Mouse (Mus musculus) heart, postnatal 0 days (tissue): ENCODE results near the gene Ddn. TPM values are rescaled to one million over a fixed set of nuclear protein-coding genes. Genes with fewer than 3 reads are reported as not detected.
A peak's percentile ranks its signal among the peaks of the same experiment; 100 is the strongest.

Experiments used
- ATAC-seq: fragments of 200-750 bp; cut with Nextera tagmentation; 2 replicates; pipeline ENCODE4 v1.8.0; 2017; ENCODE audit warnings: low read depth, moderate number of reproducible peaks, moderate library complexity; ENCODE audit not compliant: insufficient read depth
- DNase-seq: peaks from one replicate; pipeline ENCODE4 v3.0.0-alpha.2; 2016; ENCODE audit warnings: low spot score
- H3K27ac ChIP-seq: fragments of 300-500 bp; sonication (generic); 2 replicates; pipeline ENCODE4 v1.5.1; 2014; ENCODE audit warnings: low read depth, mild to moderate bottlenecking
- H3K27me3 ChIP-seq: fragments of 300-500 bp; sonication (generic); 2 replicates; pipeline ENCODE4 v1.6.1; 2014; ENCODE audit warnings: low read length, mixed read lengths; ENCODE audit not compliant: control insufficient read depth, insufficient read depth
- H3K36me3 ChIP-seq: fragments of 300-500 bp; sonication (generic); replicated peaks from 2 replicates; pipeline ENCODE4 v1.6.1; 2014; ENCODE audit warnings: low read length, mixed read lengths; ENCODE audit not compliant: control insufficient read depth, insufficient read depth
- H3K4me1 ChIP-seq: fragments of 300-500 bp; sonication (generic); 2 replicates; pipeline ENCODE4 v1.6.1; 2014; ENCODE audit warnings: antibody characterized with exemption; ENCODE audit not compliant: control insufficient read depth, insufficient read depth
- H3K4me2 ChIP-seq: fragments of 300-500 bp; sonication (generic); 2 replicates; pipeline ENCODE4 v1.6.1; 2014; ENCODE audit warnings: low read depth, mild to moderate bottlenecking, low read length, moderate library complexity
- H3K4me3 ChIP-seq: fragments of 300-500 bp; sonication (generic); 2 replicates; pipeline ENCODE4 v1.5.1; 2014; ENCODE audit warnings: low read depth, low read length
- H3K9ac ChIP-seq: fragments of 300-500 bp; sonication (generic); replicated peaks from 2 replicates; pipeline ENCODE4 v1.6.1; 2014; ENCODE audit warnings: low read depth, low read length, mixed read lengths
- H3K9me3 ChIP-seq: fragments of 300-500 bp; sonication (generic); replicated peaks from 2 replicates; pipeline ENCODE4 v1.6.1; 2016; ENCODE audit warnings: low read length; ENCODE audit not compliant: control insufficient read depth
- CTCF ChIP-seq: IDR thresholded peaks from 2 replicates; pipeline ENCODE4 v1.5.1; 2016; ENCODE audit warnings: antibody characterized with exemption, control low read depth, low read depth
- EP300 ChIP-seq: IDR thresholded peaks from 2 replicates; pipeline ENCODE4 v1.6.1; 2016; ENCODE audit warnings: antibody characterized with exemption, low read depth
- WGBS: fragments of 180-500 bp; shearing (Covaris S2); extraction: QIAGEN DNeasy Blood & Tissue Kit; methylation state at CpG from one replicate; pipeline ENCODE4 v1.1.7; 2014; 5-methylcytosine and 5-hydroxymethylcytosine counted together
- polyA plus RNA-seq: library from polyadenylated mRNA; unstranded; fragments of >200 nt; fragmentation: Nextera tagmentation; extraction: Ambion mirVana; gene quantifications from 2 replicates; pipeline ENCODE4 v1.2.1, GENCODE M21; 2015
- total RNA-seq: library from RNA; depleted of rRNA; stranded (reverse); fragments of >200 nt; gene quantifications from 2 replicates; pipeline ENCODE4 v1.2.3, GENCODE M21; 2014; ENCODE audit warnings: low replicate concordance

The Ddn gene
- total and polyA plus RNA-seq, 2 experiments from 2014 or later: 0.11 to 1.4 TPM

- Histone ChIP-seq H3K4me1 (peaks cover 11% of the 10 kb centered on the region), H3K9me3 (no peaks in the 10 kb centered on the region), H3K27me3 (peaks cover 96% of the 10 kb centered on the region), H3K27ac (no peak overlapping the region), H3K36me3 (no peaks in the 10 kb centered on the region), H3K9ac (no peak overlapping the region), H3K4me3 (no peak overlapping the region; the same call in 1 of the 2 replicates), H3K4me2 (peak overlapping the region; percentile 36)
- DNase-seq (peak; percentile 29), ATAC-seq (peak; percentile 65)
- 4% methylated on average over 13 of the region's 13 CpGs for WGBS
- TF ChIP-seq EP300 (no peak), CTCF (no peak)
Measured at GRCm38 (mm10) chr15:98796803-98797595, 12.3 kb downstream of the Ddn start.

GRCm38 (mm10) chr15:98793141-98793698 is 16.1 kb downstream of the Ddn start:
- H3K4me2 ChIP-seq: 0 out of 2 replicates have a peak overlapping the region, but pooled peaks have one; percentile 8
- TF ChIP-seq EP300: no peak
- TF ChIP-seq CTCF: no peak
- WGBS: 6% methylated on average over 13 of the region's 13 CpGs
- no peaks in the 10 kb centered on the region for H3K9me3 ChIP-seq
- H3K27ac ChIP-seq: no peak overlapping the region
- H3K36me3 ChIP-seq: no peaks in the 10 kb centered on the region
- no peak overlapping the region for H3K9ac ChIP-seq
- H3K4me3 ChIP-seq: peak overlapping the region; percentile 33
- ATAC-seq: no peak
- peaks cover 98% of the 10 kb centered on the region for H3K27me3 ChIP-seq
- H3K4me1 ChIP-seq: peaks cover 21% of the 10 kb centered on the region
- DNase-seq: no peak

GRCm38 (mm10) chr15:98792233-98793020 is 16.9 kb downstream of the Ddn start:
- 1% methylated on average over 72 of the region's 75 CpGs for WGBS

GRCm38 (mm10) chr15:98791771-98792170 is 17.5 kb downstream of the Ddn start:
- DNase-seq: no peak
- no peak overlapping the region for H3K9ac ChIP-seq
- peaks cover 97% of the 10 kb centered on the region for H3K27me3 ChIP-seq
- H3K36me3 ChIP-seq: no peaks in the 10 kb centered on the region
- WGBS: 2% methylated on average over 23 of the region's 23 CpGs
- no peaks in the 10 kb centered on the region for H3K9me3 ChIP-seq
- peak overlapping the region; percentile 35 for H3K4me3 ChIP-seq
- ATAC-seq: no peak
- peaks cover 21% of the 10 kb centered on the region for H3K4me1 ChIP-seq
- 0 out of 2 replicates have a peak overlapping the region, but pooled peaks have one; percentile 53 for H3K4me2 ChIP-seq
- H3K27ac ChIP-seq: no peak overlapping the region
- TF ChIP-seq EP300 (no peak), CTCF (no peak)

More at GRCm38 (mm10) chr15:98792233-98793020, 16.9 kb downstream of the Ddn start:
- ATAC-seq (no peak), DNase-seq (no peak)
- H3K4me1 ChIP-seq: peaks cover 21% of the 10 kb centered on the region
- TF ChIP-seq EP300 (no peak), CTCF (no peak)
- H3K9me3 ChIP-seq: no peaks in the 10 kb centered on the region
- H3K27ac ChIP-seq: no peak overlapping the region
- peak overlapping the region; percentile 19; the same call in 1 of the 2 replicates for H3K4me2 ChIP-seq
- no peaks in the 10 kb centered on the region for H3K36me3 ChIP-seq
- no peak overlapping the region for H3K9ac ChIP-seq
- peaks cover 98% of the 10 kb centered on the region for H3K27me3 ChIP-seq
- H3K4me3 ChIP-seq: peak overlapping the region; percentile 33

GRCm38 (mm10) chr15:98791221-98791620 is 18.1 kb downstream of the Ddn start:
- peak overlapping the region; percentile 35 for H3K4me3 ChIP-seq
- WGBS: 4% methylated on average over 12 of the region's 12 CpGs
- peaks cover 16% of the 10 kb centered on the region for H3K4me1 ChIP-seq
- H3K36me3 ChIP-seq: no peaks in the 10 kb centered on the region
- ATAC-seq (no peak), DNase-seq (no peak)
- no peak for TF ChIP-seq CTCF
- TF ChIP-seq EP300: no peak
- H3K4me2 ChIP-seq: peak overlapping the region; percentile 53
- no peak overlapping the region for H3K27ac ChIP-seq
- H3K27me3 ChIP-seq: peaks cover 91% of the 10 kb centered on the region
- H3K9me3 ChIP-seq: no peaks in the 10 kb centered on the region
- no peak overlapping the region for H3K9ac ChIP-seq
